Mouse (Mus musculus): Measurements from ENCODE around the gene Ddx1.
"Not testable (repeated sequence)": the region's sequence is repeated elsewhere in the genome, so short reads cannot be mapped to it uniquely, and the experiment has no call there.

Gene Ddx1

GRCm38 (mm10) chr12:13205733-13206132 is 43.3 kb downstream of the Ddx1 start:
- DNase-seq (ENCODE audit: low spot score in 2 of 2): no peak

- no peak for DNase-seq (ENCODE audit: low spot score in 2 of 2)
These were observed 46.7 kb downstream of the Ddx1 start for GRCm38 (mm10) chr12:13202322-13202721.

- no peak for DNase-seq (ENCODE audit: low spot score in 2 of 2)
These were observed 48.4 kb downstream of the Ddx1 start for GRCm38 (mm10) chr12:13200576-13200975.

DNA sequence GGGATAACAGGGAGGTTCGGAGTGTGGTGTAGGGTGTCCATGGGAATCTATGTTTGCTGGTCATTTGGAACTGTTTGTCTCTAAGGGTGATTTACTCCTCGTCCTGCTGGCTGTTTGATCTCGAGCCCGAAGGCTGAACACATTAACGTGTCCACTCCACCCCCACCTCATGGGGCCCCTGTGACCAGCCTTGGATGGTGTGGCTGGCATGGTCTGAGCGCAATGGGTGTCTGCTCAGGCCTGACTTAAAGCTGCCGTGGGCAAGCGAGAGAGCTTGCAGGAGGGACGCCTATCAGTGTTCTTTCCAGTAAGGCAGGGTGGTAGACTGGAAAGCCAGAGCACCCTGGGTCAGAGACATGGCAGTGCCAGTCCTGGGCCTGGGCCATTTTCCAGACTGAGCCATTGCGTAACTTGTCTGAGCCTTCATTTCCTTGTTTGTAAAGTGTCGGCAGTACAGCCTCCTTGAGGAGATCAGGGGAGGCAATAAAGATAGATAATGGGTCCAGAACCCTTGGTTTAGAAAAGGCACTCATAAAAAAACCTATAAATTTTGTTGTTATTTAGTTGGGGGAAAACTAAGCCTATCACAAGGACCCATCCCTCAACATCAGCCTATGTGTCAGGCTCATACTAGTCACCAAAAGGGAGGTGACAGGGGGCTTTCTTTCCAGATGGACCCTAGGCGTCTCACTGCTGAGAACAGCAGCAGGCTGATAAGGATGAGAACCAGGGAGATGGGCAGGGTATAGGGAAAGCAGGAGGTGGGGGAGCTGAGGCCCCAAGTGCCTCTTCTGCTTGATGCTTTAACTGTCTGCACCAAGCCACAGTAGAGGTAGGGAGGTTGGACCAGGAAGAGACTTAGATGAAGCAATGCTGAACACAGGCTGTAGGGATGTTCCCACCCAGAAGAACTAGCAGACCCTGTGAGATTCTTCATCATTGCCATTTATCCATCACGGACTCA is 49.4 kb downstream of the Ddx1 start:
- no peak for DNase-seq (ENCODE audit: low spot score in 2 of 2)

DNA sequence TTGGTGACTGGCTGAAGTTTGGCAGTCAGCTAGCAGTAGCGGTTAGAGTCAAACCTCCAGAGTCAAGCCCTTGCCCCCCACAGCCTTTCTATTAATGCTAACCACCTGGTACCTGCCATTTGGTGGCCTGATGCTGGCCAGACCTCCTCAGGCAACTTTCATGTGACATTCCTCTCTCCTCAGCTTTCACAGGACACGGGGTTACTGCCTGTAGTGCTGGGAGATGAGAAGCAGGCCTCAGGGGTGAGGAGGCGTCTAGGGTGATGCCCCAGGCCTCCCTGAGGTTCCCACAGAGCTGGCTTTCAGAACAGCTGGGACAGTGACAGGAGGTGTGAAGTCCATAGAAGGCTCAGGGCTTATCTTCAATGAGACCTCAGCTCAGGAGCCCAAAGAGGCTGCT is 50.9 kb downstream of the Ddx1 start:
- DNase-seq (ENCODE audit: low spot score in 2 of 2): no peak

- DNase-seq (ENCODE audit: low spot score in 2 of 2): no peak
These were observed 52.9 kb downstream of the Ddx1 start for GRCm38 (mm10) chr12:13196146-13196545.

- DNase-seq (ENCODE audit: low spot score in 2 of 2): no peak
These were observed 53.5 kb downstream of the Ddx1 start for GRCm38 (mm10) chr12:13195506-13195905.

DNA sequence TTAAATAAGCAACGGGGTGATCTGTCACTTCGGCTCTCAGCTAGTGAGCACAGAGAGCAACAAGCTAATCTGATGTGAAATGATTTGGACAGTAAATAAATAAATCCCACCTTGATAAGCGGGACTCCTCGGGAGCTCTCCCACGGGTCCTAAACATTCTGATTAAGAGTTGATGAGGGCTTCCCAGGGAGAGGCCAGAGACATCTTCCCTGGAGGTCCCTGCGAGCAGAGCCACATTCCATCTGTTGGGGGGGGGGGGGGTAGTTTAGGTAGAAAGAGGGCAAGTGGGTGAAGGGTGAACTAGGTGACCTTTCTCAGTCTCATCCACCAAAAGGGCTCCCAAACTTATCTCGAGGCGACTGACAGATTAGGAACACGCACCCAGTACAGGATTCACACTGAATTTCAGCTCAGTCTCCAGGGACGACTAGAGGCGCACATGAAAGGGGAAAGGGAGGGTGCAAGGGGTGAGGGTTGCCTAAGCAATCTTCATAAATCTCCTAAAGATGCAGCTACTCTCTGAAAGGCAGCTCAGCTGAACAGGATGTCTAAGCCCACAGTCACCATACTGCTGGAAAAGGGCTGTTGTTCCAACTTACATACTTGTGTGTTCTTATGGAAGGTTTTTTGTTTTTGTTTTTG is 60.8 kb downstream of the Ddx1 start:
- no peak for DNase-seq (ENCODE audit: low spot score in 2 of 2)

GRCm38 (mm10) chr12:13186209-13186608 is 62.8 kb downstream of the Ddx1 start:
- no peak for DNase-seq (ENCODE audit: low spot score in 2 of 2)

DNA sequence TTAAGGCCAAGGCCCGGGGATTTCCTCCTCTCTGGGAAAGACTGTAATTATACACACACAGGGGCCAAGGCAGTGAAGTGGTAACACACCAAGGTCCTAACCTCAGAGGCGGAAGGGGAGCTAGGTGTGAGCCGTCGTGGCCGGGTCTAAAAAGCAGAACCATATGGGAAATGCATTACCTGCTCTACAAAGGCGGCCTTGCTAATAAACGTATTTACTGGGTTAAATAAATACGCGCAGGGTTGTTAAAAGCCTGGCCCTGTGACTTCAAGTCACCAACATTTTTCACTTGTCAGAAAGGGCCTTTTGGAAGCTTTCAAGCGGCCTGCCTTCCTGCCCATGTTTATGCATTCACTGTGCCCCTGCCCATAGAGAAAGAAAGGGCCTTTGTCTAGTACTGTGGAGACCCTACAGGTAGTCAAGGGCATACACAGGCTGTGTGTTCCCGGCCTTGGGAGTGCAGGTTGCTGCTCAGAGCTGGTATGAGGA is 64.1 kb downstream of the Ddx1 start:
- no peak for DNase-seq (ENCODE audit: low spot score in 2 of 2)

DNA sequence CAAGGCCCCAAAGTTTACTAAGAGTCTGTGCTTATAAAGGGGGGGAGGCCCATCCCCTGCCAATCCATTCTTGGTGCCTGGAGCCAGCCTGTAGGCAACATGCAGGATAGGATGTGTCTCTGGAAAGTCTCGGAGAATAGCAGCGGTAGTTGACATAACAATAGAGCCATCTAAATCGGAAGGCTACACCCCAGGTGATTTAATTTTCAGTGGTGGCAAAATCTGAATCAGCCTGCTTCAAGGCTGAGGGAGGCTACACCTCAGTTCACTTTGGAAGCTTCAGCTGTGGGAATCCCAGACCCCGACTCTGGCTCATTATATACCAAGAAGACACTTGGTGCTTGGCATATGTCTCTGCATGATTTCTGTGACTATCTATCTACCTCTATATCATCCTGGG is 64.9 kb downstream of the Ddx1 start:
- DNase-seq (ENCODE audit: low spot score in 2 of 2): not testable (repeated sequence)

- no peak for DNase-seq (ENCODE audit: low spot score in 2 of 2)
These were observed 66.8 kb downstream of the Ddx1 start for GRCm38 (mm10) chr12:13182220-13182619.

GRCm38 (mm10) chr12:13181721-13182120 is 67.3 kb downstream of the Ddx1 start:
- DNase-seq (ENCODE audit: low spot score in 2 of 2): no peak

- peak in 1 of 2 experiments; percentile 6 for DNase-seq (ENCODE audit: low spot score in 2 of 2)
These were observed 68.2 kb downstream of the Ddx1 start for GRCm38 (mm10) chr12:13180715-13181335.

DNA sequence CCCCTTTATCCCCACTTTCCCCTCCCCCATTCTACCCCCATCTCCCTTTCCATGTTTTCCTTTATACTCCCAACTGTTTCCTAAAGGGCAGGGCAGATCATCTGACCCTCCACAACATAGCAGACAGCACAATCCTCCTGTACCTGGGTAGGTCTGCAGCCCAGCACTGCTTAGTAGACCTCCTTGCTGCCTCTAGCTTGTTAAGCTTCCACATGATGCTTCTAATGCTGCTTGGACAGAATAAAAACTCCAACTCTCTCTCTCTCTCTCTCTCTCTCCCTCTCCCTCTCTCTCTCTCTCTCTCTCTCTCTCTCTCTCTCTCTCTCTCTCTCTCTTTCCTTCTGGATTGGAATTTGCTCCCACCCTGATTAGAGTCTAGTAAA is 68.7 kb downstream of the Ddx1 start:
- no peak for DNase-seq (ENCODE audit: low spot score in 2 of 2)

DNA sequence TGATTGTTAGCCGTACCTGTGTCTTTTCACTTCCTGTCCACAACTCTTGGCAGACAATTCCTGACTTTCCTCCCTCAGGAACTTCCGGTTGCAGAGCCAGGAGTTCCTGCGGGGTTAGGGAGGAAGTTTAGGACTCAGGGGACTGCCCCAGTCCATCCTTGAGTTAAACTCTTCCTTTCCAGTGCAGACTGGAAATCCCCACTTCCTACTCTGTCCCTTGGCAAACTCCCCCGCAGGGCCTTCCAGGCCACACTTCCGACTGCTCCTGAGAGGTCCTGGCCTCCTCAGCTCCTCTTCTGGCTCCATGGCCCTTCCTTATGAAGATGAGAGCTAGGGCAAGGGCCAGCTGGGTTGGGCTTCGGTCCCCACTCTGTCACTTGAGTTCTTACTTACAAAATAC is 71.4 kb downstream of the Ddx1 start:
- DNase-seq (ENCODE audit: low spot score in 2 of 2): peak; percentile 2 to 17

- DNase-seq (ENCODE audit: low spot score in 2 of 2): no peak
These were observed 72.1 kb downstream of the Ddx1 start for GRCm38 (mm10) chr12:13176927-13177326.

DNA sequence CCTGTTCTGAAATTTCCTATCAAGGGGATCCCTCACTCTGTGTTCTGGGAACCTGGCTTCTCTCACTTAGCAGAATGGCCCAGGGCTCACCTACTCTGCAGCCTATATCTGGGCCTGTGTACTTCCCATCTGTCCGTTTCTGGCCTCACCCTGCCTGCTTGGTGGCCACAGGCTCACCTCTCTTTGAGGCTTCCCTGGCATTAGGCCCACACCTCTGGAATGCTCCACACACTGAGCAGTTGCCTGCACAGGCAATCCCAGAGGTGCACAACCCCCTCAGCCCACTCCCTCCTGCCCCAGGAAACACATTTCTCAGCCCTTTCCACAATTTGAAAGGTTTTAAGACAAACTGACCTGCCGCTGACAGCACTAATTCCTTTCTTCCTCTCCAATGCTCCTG is 72.9 kb downstream of the Ddx1 start:
- DNase-seq (ENCODE audit: low spot score in 2 of 2): no peak

DNA sequence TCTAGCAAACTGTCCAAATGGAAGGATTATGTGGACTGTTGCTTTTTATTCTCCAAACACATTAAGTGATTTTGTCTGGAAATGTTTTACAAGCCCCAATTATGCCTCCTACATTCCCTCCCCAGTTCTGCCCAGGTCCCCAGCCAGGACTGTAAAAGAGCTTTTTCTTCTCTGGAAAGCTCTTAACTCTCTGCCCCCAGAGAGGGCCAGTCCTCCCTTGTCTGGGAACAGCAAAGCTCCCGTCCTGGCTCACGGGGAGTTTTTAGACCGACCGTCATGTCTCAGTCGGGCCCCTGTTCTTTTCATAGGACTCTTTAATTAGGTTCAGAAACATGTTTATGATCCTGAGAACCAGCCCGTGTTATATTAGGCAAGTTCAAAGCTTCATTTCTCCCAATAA is 75.0 kb downstream of the Ddx1 start:
- no peak for DNase-seq (ENCODE audit: low spot score in 2 of 2)

DNA sequence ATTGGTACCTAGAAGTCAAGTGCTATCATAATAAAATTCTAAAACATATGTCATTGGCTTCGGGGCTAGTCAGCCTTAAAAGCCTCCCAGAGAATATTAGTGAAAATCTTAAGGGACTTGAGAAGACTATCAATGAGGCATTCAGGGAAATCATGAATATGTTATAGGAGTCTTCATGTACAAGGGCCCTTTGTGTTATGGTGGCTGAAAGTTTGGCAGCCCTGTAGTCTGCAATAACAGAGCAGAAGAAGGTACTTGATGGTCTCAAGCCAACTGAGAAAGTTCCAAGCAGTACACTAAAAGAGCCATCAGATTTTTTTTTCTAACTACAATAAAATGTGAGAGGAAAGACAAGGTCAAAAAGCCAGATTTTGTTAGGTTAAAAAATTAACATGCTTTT is 80.9 kb downstream of the Ddx1 start:
- no peak for DNase-seq (ENCODE audit: low spot score in 2 of 2)

DNA sequence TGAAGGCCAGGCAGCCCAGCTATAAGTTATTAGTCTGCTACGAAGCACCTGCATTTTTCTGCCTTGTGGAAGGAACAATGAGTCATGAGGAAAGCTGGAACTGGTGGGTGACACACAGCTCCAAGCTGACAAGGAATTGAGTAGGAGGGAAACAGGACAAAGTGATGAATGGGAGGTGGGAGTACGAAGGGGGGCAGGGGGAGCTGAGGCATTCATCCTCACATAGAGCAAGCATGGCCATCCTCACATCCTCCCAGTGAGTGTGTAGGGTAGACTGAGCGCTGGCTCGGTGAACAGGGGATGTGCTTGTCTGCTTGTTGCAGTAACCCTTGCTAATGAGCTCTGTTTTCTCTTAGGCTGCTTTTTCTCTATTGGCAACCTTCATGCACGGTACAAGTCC is 81.9 kb downstream of the Ddx1 start:
- no peak for DNase-seq (ENCODE audit: low spot score in 2 of 2)
